Comparison of ENCODE assay signal across 10 mouse cellular contexts in genomic region chr7:44840426-44840825, GRCm38 (mm10). TPM values are rescaled to one million over a fixed set of nuclear protein-coding genes. Genes with fewer than 3 reads are reported as not detected.
A peak's percentile ranks its signal among the peaks of the same experiment; 100 is the strongest.
DNase-seq lines count a peak whose midpoint lies in the region; ATAC-seq and TF ChIP-seq lines count a peak whose summit lies in the region.
"Had no signal": no experiment of that assay in that cellular context is flagged by ENCODE, and none has a peak within 500 bp of the region (broad histone marks: within the 10 kb centered on the region; RNA-seq: fewer than 3 reads in every experiment).

No protein-coding gene starts in this region.

- TF ChIP-seq POLR2A in testis, adult 2 months (IDR thresholded peaks at IDR 0.05; ENCODE audit: control insufficient read depth, low read depth, low read length), result no peak; the same call in 1 of the 2 replicates

- H3K4me2 ChIP-seq in liver, embryonic 15.5 days, result 0 out of 2 replicates have a peak overlapping the region, but pooled peaks have one; percentile 67

- no peak for ATAC-seq in liver, embryonic 15.5 days (ENCODE audit: insufficient read depth)

- H3K4me3 ChIP-seq in testis, adult 2 months (ENCODE audit: control insufficient read depth, low read depth, low read length), result peak overlapping the region; percentile 74
- no peak overlapping the region for H3K4me3 ChIP-seq in liver, embryonic 15.5 days (replicated peaks)

- no peaks in the 10 kb centered on the region for H3K9me3 ChIP-seq in liver, embryonic 15.5 days (replicated peaks)

- H3K9ac ChIP-seq in liver, embryonic 15.5 days, result no peak overlapping the region

- peaks cover 14% of the 10 kb centered on the region for H3K4me1 ChIP-seq in testis, adult 2 months (ENCODE audit: control insufficient read depth, insufficient read depth, low read length)
- peaks cover 41% of the 10 kb centered on the region for H3K4me1 ChIP-seq in liver, embryonic 15.5 days (replicated peaks)

- H3K36me3 ChIP-seq in testis, adult 2 months (ENCODE audit: control insufficient read depth, insufficient read depth, low read length), result no peaks in the 10 kb centered on the region
- peaks cover 44% of the 10 kb centered on the region for H3K36me3 ChIP-seq in liver, embryonic 15.5 days (replicated peaks)

- peak; percentile 93 for DNase-seq in heart, adult 11 months
- DNase-seq in heart, adult 8-10 months (ENCODE audit: low spot score), result no peak
- no peak for DNase-seq in testis, postnatal 14 days (ENCODE audit: low spot score)
- DNase-seq in frontal cortex, postnatal 36 days (ENCODE audit: low spot score in 2 of 2), result no peak
- no peak for DNase-seq in ovary, postnatal 36 days (ENCODE audit: low spot score)
- no peak for DNase-seq in layer of hippocampus, postnatal 14 days (ENCODE audit: low spot score in 2 of 2)
- DNase-seq: right cerebral cortex, postnatal 4 days had no signal

- no peaks in the 10 kb centered on the region for H3K27me3 ChIP-seq in testis, adult 2 months (ENCODE audit: control insufficient read depth, insufficient read depth, low read length)
- peaks cover 27% of the 10 kb centered on the region for H3K27me3 ChIP-seq in liver, embryonic 15.5 days

- peak overlapping the region; percentile 68 for H3K27ac ChIP-seq in testis, adult 2 months (ENCODE audit: control insufficient read depth, insufficient read depth, low read depth, low read length)
- no peak overlapping the region for H3K27ac ChIP-seq in liver, embryonic 15.5 days (replicated peaks)
- H3K27ac ChIP-seq: kidney, postnatal 0 days had no signal

- WGBS in liver, embryonic 15.5 days (ENCODE audit: insufficient replicate concordance), result 38% methylated on average over 14 of the region's 14 CpGs

- TF ChIP-seq CTCF in testis, adult 2 months (IDR thresholded peaks at IDR 0.05; ENCODE audit: control insufficient read depth, insufficient read depth, insufficient replicate concordance, low read depth, low read length), result no peak

RNA-seq across cellular contexts. Expression of gene Akt1s1, which starts 8.4 kb away (rescaled TPM):
- 10 to 100 TPM; 64.3 to 76.2 (median 70.5) TPM for total RNA-seq in heart, adult 8-10 months (2022)
- 31.5 and 35.7 TPM in 2 replicates for polyA plus RNA-seq in testis, adult 2 months (2012; rRNA removed)
- polyA plus RNA-seq in liver, embryonic 15.5 days (2015; fragmentation: Nextera tagmentation; extraction: Ambion mirVana), result 27.7 and 32.3 TPM in 2 replicates
- 10 to 100 TPM; 81.6 to 89.7 TPM for total RNA-seq in layer of hippocampus, postnatal 14 days (2021)

RNA-seq across cellular contexts. Expression of gene Tbc1d17, which starts 8.5 kb away (rescaled TPM):
- 10 to 100 TPM; 40.7 to 59.5 (median 51.5) TPM for total RNA-seq in heart, adult 8-10 months (2022)
- 24.4 and 28.5 TPM in 2 replicates for polyA plus RNA-seq in testis, adult 2 months (2012; rRNA removed)
- polyA plus RNA-seq in liver, embryonic 15.5 days (2015; fragmentation: Nextera tagmentation; extraction: Ambion mirVana), result 26.1 and 29.4 TPM in 2 replicates
- total RNA-seq in layer of hippocampus, postnatal 14 days (2021), result 10 to 100 TPM; 46.2 to 54.2 TPM

RNA-seq across cellular contexts. Expression of gene Pnkp, which starts 16.5 kb away (rescaled TPM):
- total RNA-seq in heart, adult 8-10 months (2022), result 10 to 100 TPM; 17.8 to 20.6 (median 19.6) TPM
- 26.5 and 29.4 TPM in 2 replicates for polyA plus RNA-seq in testis, adult 2 months (2012; rRNA removed)
- 23.8 and 28.9 TPM in 2 replicates for polyA plus RNA-seq in liver, embryonic 15.5 days (2015; fragmentation: Nextera tagmentation; extraction: Ambion mirVana)
- 10 to 100 TPM; 32.3 to 33.3 TPM for total RNA-seq in layer of hippocampus, postnatal 14 days (2021)

RNA-seq across cellular contexts. Expression of gene Atf5, which starts 24.0 kb away (rescaled TPM):
- total RNA-seq in heart, adult 8-10 months (2022), result 10 to 100 TPM; 55.1 to 71.1 (median 64.7) TPM
- 21.6 TPM in 2 replicates for polyA plus RNA-seq in testis, adult 2 months (2012; rRNA removed)
- polyA plus RNA-seq in liver, embryonic 15.5 days (2015; fragmentation: Nextera tagmentation; extraction: Ambion mirVana), result 7.5 and 9.2 TPM in 2 replicates
- total RNA-seq in layer of hippocampus, postnatal 14 days (2021), result 10 to 100 TPM; 27.3 to 28.4 TPM

RNA-seq across cellular contexts. Expression of gene Il4i1, which starts 24.2 kb away (rescaled TPM):
- total RNA-seq in heart, adult 8-10 months (2022), result 1 to 10 TPM in 2 of 4 experiments, under 1 TPM in 2; 0.35 to 1.2 (median 0.88) TPM
- 97.2 and 97.6 TPM in 2 replicates for polyA plus RNA-seq in testis, adult 2 months (2012; rRNA removed)
- polyA plus RNA-seq in liver, embryonic 15.5 days (2015; fragmentation: Nextera tagmentation; extraction: Ambion mirVana), result 0.35 and 0.46 TPM in 2 replicates
- 1 to 10 TPM; 1.5 to 1.8 TPM for total RNA-seq in layer of hippocampus, postnatal 14 days (2021)
